Mouse (Mus musculus) left cerebral cortex, postnatal 10 days (tissue): ENCODE measurements around the gene Gm6993. TPM values are rescaled to one million over a fixed set of nuclear protein-coding genes. Genes with fewer than 3 reads are reported as not detected.

ENCODE experiments used
- DNase-seq, 2 experiments: peaks; one replicate each; pipeline ENCODE4 v3.0.0; 2021 to 2022; ENCODE audit warnings: low spot score in 2 of 2, mixed read lengths in 1 of 2; ENCODE audit errors: extremely low spot score in 1 of 2
- intact Hi-C: fragments of 180-260 bp; cut with DNase I; formaldehyde crosslinking; loops from one replicate; pipeline ENCODE4 v1.15.1; 2025
- total RNA-seq, 2 experiments: library from RNA; stranded (reverse); gene quantifications; 2 replicates each; pipeline ENCODE4 v1.2.3; 2021

The Gm6993 gene
- not detected for total RNA-seq

DNA sequence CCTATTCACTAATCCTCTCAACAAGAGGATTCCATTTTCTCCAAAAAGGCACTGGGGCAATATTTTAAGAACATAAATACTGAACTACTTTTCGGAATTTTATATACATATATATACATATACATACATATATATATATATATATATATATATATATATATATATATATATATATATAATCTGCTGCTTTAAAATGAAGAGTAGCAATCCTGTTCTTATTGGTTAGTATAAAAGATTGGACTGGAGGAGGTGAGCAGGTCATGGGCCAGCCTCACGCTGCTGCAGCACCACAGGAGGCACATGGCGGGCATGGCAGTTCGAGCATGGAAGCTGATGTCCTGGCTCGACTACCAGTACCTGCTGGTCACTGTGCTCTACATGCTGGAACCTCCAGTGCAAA, at the start of gene Gm6993:
Gene Gm6993 (plus strand): TSS at position 301 of the 400 bp plus-strand sequence.
- DNase-seq, result no peak
- intact Hi-C loops, result no loop called here

DNA sequence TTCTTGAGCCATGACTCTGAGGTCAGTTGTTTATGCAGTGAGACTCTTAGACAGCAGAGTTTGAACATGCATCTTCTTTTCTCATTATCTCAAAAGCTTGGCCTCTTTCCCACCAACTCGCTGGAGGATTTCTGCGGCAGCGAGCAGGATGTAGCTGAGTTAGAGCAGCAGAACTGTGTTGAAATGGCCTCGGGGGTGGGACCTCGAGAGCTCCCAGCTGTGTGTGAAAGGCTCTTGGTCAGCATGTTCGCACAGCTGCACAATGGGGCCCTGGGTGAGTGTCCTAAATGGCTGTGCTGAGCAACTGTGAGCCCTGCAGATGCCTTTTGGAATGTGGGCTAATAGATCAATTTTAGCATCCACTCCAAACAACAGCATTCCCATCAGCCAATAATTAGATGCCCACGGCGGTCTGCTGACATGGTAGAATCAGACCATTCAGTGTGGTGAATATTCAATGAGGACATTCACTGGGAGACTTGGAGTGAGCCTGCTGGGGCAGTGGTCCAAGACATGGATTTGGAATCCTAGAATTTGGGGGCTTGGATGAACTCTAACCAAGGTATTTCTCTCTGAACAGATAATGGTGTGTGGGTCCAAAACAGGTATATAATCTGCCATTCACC, 49.1 kb upstream of the Gm6993 start:
- peak in 1 of 2 experiments; percentile 69 for DNase-seq
- intact Hi-C loops, result no loop called here

DNA sequence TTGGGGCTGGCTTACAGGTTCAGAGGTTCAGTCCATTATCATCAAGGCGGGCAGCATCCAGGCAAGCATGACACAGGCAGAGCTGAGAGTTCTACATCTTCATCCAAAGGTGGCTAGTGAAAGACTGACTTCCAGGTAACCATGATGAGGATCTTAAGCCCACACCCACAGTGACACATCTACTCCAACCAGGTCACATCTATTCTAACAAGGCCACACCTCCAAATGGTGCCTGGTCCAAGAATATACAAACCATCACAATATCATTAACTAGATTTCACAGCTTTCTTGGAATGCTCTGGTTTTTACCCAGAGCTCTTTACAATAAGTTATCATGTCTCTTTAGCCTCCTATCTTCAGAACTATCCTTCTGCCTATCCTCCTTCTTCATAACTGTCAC, 38.1 kb upstream of the Gm6993 start:
- intact Hi-C loops, result no loop called here
- no peak for DNase-seq

DNA sequence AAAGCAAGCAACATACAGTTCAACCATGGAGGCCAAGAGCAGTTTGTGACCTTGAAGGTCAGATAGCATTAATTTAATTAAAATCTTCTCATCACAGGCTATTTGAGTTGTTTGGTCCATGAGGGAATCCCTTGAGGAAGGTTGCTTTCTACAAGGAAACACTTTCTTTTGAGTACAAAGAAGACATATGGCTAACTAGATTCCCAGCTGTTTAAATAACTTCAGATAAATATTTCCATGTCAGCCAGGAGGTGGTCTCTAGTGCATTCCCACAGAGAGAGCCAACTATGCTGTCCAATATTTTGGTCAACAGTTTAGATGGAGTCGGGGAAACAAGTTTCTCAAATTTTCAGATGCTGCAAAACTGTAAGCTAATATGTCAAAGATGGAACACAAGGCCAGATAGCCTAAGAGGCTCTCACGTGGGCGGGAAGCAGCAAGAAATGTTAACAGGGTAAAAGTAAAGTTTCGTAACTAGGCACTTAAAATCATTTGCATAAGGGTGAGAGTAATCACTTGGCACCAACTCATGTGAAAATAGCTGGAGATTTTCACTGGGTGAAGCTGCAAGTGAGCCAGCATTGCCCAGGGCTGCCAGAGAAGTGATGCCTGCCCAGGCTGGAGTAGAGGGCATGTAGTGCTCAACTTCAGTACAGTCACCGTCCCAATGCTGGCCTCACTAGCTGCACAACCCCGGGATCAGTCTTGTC, 36.7 kb upstream of the Gm6993 start:
- DNase-seq, result no peak
- intact Hi-C loops, result no loop called here

DNA sequence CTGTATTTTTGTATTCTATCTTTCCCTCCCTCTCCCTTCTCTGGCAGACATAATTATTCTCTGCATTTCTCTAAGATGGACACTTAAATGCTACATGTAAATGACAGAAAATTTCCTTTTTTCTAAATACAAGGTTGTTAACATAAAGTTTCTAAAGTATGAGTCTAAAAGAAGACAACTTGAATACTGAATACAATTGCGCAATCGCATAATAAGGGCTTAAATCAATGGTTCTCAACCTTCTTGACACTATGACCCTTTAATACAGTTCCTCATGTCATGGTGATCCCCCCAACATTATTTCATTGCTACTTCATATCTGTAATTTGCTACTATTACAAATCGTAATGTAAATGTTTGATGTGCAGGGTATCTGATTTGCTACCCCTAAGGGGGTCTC, 35.7 kb upstream of the Gm6993 start:
- intact Hi-C loops, result no loop called here
- DNase-seq, result no peak

DNA sequence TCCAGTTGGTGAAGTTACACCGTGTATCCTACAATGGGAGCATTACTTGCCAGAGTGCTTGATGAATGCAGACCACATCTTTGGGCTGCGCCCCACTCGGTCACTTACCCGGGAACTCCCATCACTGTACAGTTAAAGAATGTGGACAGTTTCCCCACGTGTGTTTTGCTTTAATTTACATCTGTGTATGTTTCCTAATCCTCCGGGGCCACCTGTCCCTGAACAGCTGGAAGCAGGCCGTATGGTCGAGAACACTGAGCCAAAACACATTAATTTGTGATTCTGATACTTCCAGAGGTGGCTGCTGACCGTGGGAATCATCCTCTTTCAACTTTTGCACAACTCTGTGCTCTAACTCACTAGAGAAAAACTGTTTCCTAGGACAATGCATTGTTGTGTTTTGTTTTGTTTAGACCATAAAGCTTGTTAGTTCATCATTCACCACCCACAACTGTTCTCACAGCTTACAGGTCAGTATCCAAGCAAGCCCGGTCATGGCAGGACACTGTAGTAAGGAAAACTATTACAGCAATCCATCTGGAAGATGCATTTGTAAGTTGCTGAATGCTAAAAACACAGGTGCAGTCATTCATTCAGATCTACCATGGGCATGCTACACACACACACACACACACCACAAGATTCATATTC, 34.5 kb upstream of the Gm6993 start:
- no peak for DNase-seq
- intact Hi-C loops, result no loop called here

DNA sequence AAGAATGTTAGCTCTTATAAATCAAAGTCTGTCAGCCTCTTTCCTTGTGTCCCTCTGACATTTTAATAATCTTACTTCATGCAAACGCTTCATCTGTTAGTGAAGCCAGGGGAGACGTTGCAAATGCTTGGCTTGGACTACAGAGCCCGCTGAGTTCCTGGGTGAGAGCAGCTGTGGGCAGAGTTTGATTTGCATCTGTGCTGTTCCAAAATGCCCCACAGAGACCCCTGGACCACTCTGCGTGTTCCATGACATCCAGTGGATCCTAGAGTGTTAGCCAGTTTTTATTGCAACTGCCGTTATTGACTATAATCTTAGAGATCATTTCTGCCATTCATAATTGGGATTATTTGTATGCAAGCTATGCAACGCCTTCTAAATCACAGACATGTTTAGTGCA, 31.8 kb upstream of the Gm6993 start:
- no peak for DNase-seq
- intact Hi-C loops, result no loop called here

DNA sequence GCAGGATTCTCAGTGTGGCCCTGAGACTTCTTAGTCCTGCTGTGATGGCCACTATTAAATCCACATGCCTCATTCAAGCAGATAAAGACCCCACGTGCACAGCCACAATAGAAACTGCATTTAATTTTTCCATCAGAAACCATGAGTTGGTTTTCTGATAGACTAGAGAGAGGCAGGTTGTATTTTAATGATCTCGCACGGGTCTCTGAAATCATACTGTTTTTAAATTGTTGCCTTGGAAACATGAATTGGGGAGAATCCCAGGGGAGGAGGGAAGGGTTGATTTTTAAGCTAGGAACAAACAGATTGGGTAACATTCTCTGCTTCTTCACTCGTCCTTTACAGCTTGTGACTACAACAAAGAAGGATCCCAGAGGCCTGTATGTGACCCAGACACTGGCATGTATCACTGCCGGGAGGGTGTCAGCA, 31.2 kb upstream of the Gm6993 start:
- no peak for DNase-seq
- intact Hi-C loops, result no loop called here

DNA sequence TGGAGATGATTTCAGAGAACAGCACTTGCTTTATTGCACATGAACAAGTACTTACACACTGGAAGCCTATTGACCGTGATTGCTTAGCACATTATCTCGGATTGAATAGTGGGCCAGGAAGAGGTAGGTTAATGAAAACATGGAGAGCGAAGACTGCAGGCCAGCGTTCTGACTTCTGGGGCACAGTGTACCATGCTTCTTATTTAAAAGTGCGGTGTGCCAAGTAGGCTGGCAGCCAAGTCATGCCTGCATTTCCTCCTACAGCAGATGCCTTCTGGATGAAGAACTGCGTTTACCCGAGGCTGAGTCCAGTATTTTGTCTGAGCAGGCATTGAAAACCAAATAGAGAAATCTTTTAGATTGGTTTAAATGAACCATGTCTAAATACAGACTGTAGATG, 27.0 kb upstream of the Gm6993 start:
- peak; percentile 32 to 33 for DNase-seq
- intact Hi-C loops, result no loop called here

DNA sequence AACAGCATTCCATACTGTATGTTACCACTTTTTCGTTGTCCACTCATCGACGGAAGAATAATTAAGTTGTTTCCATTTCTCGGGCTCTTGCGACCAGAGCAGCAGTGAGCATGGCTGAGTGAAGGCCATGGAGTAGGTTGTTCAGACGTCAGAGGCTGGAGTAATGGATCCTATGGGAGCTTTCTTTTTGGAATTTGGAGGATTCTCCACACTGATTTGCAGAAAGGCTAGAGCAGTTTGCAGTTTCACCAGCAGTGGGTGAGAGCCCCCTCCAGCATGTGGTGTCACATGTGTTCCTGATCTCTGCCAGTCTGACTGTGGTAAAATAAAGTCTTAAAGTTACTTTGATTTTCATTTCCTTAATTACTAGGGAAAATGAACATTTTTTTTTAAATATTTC, 25.6 kb upstream of the Gm6993 start:
- DNase-seq, result no peak

DNA sequence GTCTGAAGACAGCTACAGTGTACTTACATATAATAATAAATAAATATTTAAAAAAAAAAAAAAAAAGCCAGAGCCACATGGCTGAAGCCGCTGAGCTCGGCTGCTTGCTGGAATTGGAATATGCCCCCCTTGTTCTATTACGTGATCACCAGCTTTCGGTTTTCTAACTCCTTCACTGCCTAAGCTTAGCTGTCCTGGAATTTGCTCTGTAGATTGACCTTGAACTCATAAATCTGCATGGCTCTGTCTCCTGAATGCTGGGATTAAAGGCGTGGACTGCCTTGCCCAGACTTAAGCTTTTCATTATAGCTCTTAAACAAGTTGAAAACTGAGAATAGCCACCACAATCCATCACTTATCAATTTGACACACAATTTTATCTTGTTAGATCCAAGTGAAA, 23.3 kb upstream of the Gm6993 start:
- intact Hi-C loops, result no loop called here
- no peak for DNase-seq

More for the DNA sequence above, 25.6 kb upstream of the Gm6993 start:
- intact Hi-C loops, result no loop called here

DNA sequence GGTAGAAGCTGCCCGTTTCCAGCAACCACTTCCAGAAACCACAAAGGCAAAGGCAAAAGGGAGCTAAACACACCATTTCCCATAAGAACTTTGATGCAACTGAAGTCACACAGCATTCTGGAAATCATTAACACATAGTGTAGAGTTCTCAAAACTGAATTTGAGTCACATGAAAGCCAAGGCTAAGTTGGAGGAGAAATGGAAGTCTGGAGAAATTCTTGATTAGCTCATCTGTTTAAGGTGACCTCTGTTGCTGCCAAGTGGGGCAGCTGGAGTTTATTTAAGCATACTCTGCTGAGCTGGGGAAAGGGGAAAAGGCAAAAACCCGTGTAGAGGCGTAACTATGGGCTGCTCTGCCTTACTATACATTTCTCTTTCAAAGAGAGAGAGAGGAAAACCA, 21.8 kb upstream of the Gm6993 start:
- DNase-seq, result no peak
- intact Hi-C loops, result no loop called here

DNA sequence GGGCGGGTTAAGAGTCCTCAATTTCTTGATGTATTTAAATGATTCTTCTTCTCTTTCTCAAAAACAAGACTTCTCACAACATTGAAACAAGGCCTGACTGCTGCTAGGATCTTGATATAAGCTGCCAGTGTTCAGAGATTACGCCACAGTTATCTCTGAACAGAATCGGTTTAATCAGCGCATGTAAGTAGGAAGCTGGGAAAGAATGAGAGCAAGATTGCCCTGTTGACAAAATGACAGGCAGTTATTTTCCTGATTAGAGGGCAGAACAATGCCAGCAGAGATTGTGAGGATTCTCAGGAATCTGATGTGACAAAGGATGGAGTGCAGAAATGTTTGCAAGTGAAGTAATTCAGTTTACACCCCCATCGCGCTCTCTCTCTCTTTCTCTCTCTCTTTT, 19.0 kb upstream of the Gm6993 start:
- no peak for DNase-seq
- intact Hi-C loops, result no loop called here

DNA sequence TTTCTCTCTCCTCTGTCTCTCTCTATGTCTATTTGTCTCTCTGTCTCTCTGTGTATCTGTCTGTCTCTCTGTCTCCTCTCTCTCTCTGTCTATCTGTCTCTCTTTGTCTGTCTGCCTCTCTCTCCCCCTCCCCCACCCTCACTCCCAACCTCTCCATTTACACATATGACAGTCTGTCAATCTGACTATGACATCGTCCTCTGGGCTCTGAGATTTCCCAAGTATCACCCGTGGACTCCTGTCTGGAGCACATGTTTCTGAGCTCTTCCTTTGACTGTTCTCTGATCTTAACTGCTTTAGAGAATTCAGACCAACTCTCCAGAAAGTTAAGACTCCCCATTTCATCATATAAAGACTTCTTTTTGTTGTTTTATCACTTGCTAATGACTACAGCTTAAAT, 18.3 kb upstream of the Gm6993 start:
- DNase-seq, result no peak
- intact Hi-C loops, result no loop called here

DNA sequence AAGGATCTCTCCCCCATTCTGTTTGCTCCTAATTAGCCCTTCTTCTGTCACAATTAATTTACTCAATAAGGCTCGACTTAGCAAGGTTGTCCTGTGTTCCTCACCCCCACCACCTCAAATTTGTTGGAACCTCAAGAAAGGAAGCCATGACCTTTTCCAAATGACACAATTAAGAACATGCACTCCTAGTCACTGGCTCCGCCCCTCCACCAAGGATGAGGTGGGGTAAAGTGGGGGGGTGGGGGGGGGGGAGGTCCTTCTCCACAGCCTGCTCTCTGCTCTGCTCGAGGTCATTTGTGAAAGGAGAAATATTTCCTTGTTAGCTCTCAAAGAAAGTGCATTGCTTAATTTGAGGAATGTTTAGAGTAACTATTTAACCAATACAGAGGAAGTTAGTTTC, 17.8 kb upstream of the Gm6993 start:
- DNase-seq, result no peak
- intact Hi-C loops, result no loop called here

DNA sequence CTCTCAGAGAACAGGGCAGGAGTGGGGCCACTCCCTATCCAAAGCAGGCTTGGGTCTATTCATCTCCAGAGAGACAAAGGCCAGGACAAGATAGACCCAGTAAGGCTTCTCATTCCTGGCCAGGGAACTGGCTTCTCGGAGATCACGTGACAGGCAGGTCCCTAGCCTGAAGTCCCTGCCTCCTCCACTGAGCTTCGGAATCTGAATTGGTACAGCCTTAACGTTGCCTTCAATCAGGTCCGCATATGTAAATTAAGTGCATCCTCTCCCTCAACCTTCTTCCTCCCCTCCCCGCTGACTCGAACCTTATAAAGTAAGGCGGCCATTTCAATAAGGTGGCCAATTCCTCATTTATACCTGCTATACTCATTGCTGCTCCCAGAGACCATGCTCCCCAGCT, 15.1 kb upstream of the Gm6993 start:
- no peak for DNase-seq
- intact Hi-C loops, result no loop called here

DNA sequence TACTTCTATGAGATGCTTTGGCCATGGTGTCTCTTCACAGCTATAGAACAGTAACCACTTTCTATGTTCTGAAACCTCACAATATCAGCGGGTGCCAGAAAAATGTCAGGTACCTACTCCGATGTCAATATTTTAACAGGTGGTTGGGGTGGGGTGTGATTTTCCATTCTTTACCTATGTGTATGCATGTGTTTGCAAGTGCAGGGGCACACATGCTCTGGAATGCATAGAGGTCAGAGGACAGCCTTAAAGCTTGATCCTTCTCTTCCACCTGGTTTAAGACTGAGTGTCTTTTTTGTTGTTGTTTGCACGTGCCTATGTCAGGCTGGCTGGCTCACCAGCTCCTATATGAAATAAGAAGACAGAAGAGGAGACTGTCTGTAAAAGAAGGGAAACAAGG, 13.4 kb upstream of the Gm6993 start:
- intact Hi-C loops, result no loop called here
- no peak for DNase-seq

DNA sequence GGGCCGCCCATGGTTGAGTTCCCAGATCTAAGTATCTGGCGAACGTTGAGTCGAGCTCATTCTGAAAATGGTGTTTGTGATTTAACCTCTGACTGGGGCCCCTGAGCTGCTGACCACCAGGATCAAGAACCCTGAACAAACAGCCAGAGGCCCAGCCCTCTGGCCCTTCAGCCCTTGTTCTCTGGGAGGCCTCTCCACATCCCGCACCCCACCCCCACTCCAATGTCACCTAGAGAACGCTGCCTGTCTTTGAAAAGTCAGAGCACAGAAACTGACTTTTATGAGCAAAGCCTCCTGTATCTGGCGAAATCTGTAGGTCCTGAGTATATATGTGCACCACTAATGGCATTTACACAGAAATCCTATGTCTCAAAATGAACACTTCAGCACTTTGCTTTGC, 11.7 kb upstream of the Gm6993 start:
- intact Hi-C loops, result no loop called here

DNA sequence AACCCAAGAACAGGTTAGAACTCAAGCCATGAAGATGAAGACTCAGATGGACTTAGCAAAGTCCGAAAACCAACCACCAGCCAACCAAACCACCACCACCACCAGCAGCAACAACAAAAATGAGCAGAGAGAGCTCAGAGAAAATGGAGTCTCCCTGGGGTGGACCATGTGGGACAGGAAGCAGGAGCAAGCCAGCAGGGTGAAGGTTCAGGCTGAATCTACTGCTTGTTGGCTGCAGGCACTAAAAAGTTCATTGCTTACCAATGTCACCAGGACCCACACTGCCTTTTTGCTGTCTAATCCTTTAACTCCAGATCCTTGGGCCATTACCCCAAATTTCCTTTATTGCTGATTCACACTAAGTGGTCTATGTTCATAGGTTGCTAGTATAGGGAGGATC, 7.9 kb upstream of the Gm6993 start:
- DNase-seq, result no peak
- intact Hi-C loops, result no loop called here

More for the DNA sequence above, 11.7 kb upstream of the Gm6993 start:
- no peak for DNase-seq

DNA sequence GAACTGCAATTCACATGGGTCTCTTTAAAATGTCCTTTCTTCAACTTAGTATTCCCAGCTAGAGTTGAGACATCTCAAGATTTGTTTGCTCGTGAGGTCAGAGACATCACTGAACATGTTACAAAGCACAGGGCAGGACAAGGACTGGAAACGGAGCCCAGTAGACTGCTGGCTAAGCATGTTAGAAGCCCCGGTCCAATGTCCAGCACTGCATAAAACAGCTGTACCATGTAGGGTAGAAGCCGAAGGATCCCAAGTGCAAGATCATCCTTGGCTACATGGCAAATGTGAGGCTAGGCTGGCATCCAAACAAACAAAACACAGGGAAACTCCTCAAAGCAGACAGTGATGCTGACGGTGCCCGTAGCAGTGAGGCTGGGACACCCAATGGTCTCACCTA, 5.6 kb upstream of the Gm6993 start:
- intact Hi-C loops, result no loop called here
- DNase-seq, result no peak
